Mouse (Mus musculus) midbrain, postnatal 0 days (tissue): ENCODE measurements around the gene Klhl29. TPM values are rescaled to one million over a fixed set of nuclear protein-coding genes. Genes with fewer than 3 reads are reported as not detected.

Experiments used
- ATAC-seq: fragments of 200-750 bp; cut with Nextera tagmentation; 2 replicates; pipeline ENCODE4 v1.8.0; 2017; ENCODE audit warnings: moderate number of reproducible peaks, mild to moderate bottlenecking, moderate TSS enrichment, moderate library complexity; ENCODE audit not compliant: low FRiP score
- DNase-seq: peaks from one replicate; pipeline ENCODE4 v3.0.0-alpha.2; 2015; ENCODE audit warnings: low spot score
- H3K27ac ChIP-seq: fragments of 300-500 bp; sonication (generic); 2 replicates; pipeline ENCODE4 v1.5.1; 2014; ENCODE audit warnings: low read depth, mild to moderate bottlenecking, low read length, mixed read lengths
- H3K27me3 ChIP-seq: fragments of 300-500 bp; sonication (generic); 2 replicates; pipeline ENCODE4 v1.6.1; 2014; ENCODE audit warnings: low read length, control low read depth, mixed read lengths; ENCODE audit not compliant: insufficient read depth
- H3K36me3 ChIP-seq: fragments of 300-500 bp; sonication (generic); 2 replicates; pipeline ENCODE4 v1.6.1; 2014; ENCODE audit warnings: low read length, control low read depth, mixed read lengths; ENCODE audit not compliant: insufficient read depth
- H3K4me1 ChIP-seq: fragments of 300-500 bp; sonication (generic); 2 replicates; pipeline ENCODE4 v1.6.1; 2014; ENCODE audit warnings: mild to moderate bottlenecking, control low read depth, antibody characterized with exemption, low read length, mixed read lengths; ENCODE audit not compliant: insufficient read depth
- H3K4me2 ChIP-seq: fragments of 300-500 bp; sonication (generic); 2 replicates; pipeline ENCODE4 v1.6.1; 2014; ENCODE audit warnings: low read depth, mild to moderate bottlenecking, low read length, mixed read lengths; ENCODE audit not compliant: poor library complexity, severe bottlenecking
- H3K4me3 ChIP-seq: fragments of 300-500 bp; sonication (generic); 2 replicates; pipeline ENCODE4 v1.5.1; 2014; ENCODE audit warnings: low read depth, mild to moderate bottlenecking, low read length, moderate library complexity
- H3K9ac ChIP-seq: fragments of 300-500 bp; sonication (generic); replicated peaks from 2 replicates; pipeline ENCODE4 v1.6.1; 2014; ENCODE audit warnings: mild to moderate bottlenecking, low read length, moderate library complexity, mixed read lengths; ENCODE audit not compliant: poor library complexity, severe bottlenecking
- H3K9me3 ChIP-seq: fragments of 300-500 bp; sonication (generic); 2 replicates; pipeline ENCODE4 v1.6.1; 2016; ENCODE audit warnings: low read length, control low read depth
- CTCF ChIP-seq: IDR thresholded peaks from 2 replicates; pipeline ENCODE4 v1.5.1; 2016; ENCODE audit warnings: antibody characterized with exemption, mild to moderate bottlenecking
- WGBS: fragments of 180-500 bp; shearing (Covaris S2); extraction: QIAGEN DNeasy Blood & Tissue Kit; methylation state at CpG from one replicate; pipeline ENCODE4 v1.1.7; 2014; 5-methylcytosine and 5-hydroxymethylcytosine counted together
- polyA plus RNA-seq: library from polyadenylated mRNA; unstranded; fragments of >200 nt; fragmentation: Nextera tagmentation; extraction: Ambion mirVana; gene quantifications from 2 replicates; pipeline ENCODE4 v1.2.1, GENCODE M21; 2015
- total RNA-seq: library from RNA; depleted of rRNA; stranded (reverse); fragments of >200 nt; gene quantifications from 2 replicates; pipeline ENCODE4 v1.2.3, GENCODE M21; 2014

Gene Klhl29
- total and polyA plus RNA-seq, 2 experiments from 2014 or later = 2.7 to 11.9 TPM

- WGBS = 62% methylated on average over 5 of the region's 5 CpGs
- no peak for DNase-seq
- Histone ChIP-seq H3K9ac (no peak overlapping the region), H3K4me2 (no peak overlapping the region), H3K9me3 (no peaks in the 10 kb centered on the region), H3K4me1 (no peaks in the 10 kb centered on the region), H3K36me3 (no peaks in the 10 kb centered on the region), H3K27ac (no peak overlapping the region), H3K27me3 (no peaks in the 10 kb centered on the region), H3K4me3 (no peak overlapping the region)
- TF ChIP-seq CTCF = no peak
- ATAC-seq = no peak
These were observed 73.6 kb downstream of the Klhl29 start for GRCm38 (mm10) chr12:5301841-5302240.

GRCm38 (mm10) chr12:5296422-5296821, 79.1 kb downstream of the Klhl29 start:
- H3K4me3 ChIP-seq = no peak overlapping the region
- H3K27me3 ChIP-seq = no peaks in the 10 kb centered on the region
- H3K4me2 ChIP-seq = no peak overlapping the region
- no peaks in the 10 kb centered on the region for H3K36me3 ChIP-seq
- H3K4me1 ChIP-seq = no peaks in the 10 kb centered on the region
- WGBS = 63% methylated on average over 7 of the region's 7 CpGs
- H3K9me3 ChIP-seq = no peaks in the 10 kb centered on the region
- no peak overlapping the region for H3K9ac ChIP-seq
- TF ChIP-seq CTCF = peak; percentile 31; the same call in 1 of the 2 replicates
- H3K27ac ChIP-seq = no peak overlapping the region
- DNase-seq = peak; percentile 58
- ATAC-seq = no peak

GRCm38 (mm10) chr12:5292316-5292715, 83.2 kb downstream of the Klhl29 start:
- no peak overlapping the region for H3K9ac ChIP-seq
- 89% methylated on average over 7 of the region's 7 CpGs for WGBS
- no peak overlapping the region for H3K4me3 ChIP-seq
- no peak for DNase-seq
- no peaks in the 10 kb centered on the region for H3K36me3 ChIP-seq
- H3K9me3 ChIP-seq = no peaks in the 10 kb centered on the region
- no peak for TF ChIP-seq CTCF
- H3K27ac ChIP-seq = no peak overlapping the region
- H3K4me2 ChIP-seq = no peak overlapping the region
- ATAC-seq = no peak
- no peaks in the 10 kb centered on the region for H3K27me3 ChIP-seq
- no peaks in the 10 kb centered on the region for H3K4me1 ChIP-seq

GRCm38 (mm10) chr12:5285579-5285978, 89.9 kb downstream of the Klhl29 start:
- Histone ChIP-seq H3K9me3 (no peaks in the 10 kb centered on the region), H3K27me3 (no peaks in the 10 kb centered on the region), H3K4me1 (no peaks in the 10 kb centered on the region), H3K36me3 (no peaks in the 10 kb centered on the region), H3K4me3 (no peak overlapping the region), H3K27ac (no peak overlapping the region), H3K9ac (no peak overlapping the region), H3K4me2 (no peak overlapping the region)
- TF ChIP-seq CTCF = no peak
- DNase-seq (no peak), ATAC-seq (no peak)
- WGBS = 79% methylated on average over 11 of the region's 11 CpGs

- Histone ChIP-seq H3K4me1 (no peaks in the 10 kb centered on the region), H3K27ac (no peak overlapping the region), H3K9me3 (no peaks in the 10 kb centered on the region), H3K4me3 (no peak overlapping the region), H3K27me3 (no peaks in the 10 kb centered on the region), H3K36me3 (no peaks in the 10 kb centered on the region), H3K9ac (no peak overlapping the region), H3K4me2 (no peak overlapping the region)
- no peak for TF ChIP-seq CTCF
- ATAC-seq = no peak
- no peak for DNase-seq
- WGBS = 91% methylated on average over 6 of the region's 6 CpGs
These were observed 90.5 kb downstream of the Klhl29 start for GRCm38 (mm10) chr12:5284961-5285360.

- TF ChIP-seq CTCF = no peak
- no peak for ATAC-seq
- Histone ChIP-seq H3K27me3 (no peaks in the 10 kb centered on the region), H3K36me3 (no peaks in the 10 kb centered on the region), H3K9ac (no peak overlapping the region), H3K4me2 (no peak overlapping the region), H3K9me3 (no peaks in the 10 kb centered on the region), H3K27ac (no peak overlapping the region), H3K4me3 (no peak overlapping the region), H3K4me1 (no peaks in the 10 kb centered on the region)
- no peak for DNase-seq
- WGBS = 56% methylated on average over 2 of the region's 2 CpGs
These were observed 91.8 kb downstream of the Klhl29 start for GRCm38 (mm10) chr12:5283654-5284053.
